Mouse (Mus musculus): ENCODE results near the gene Fam124a. TPM values are rescaled to one million over a fixed set of nuclear protein-coding genes. Genes with fewer than 3 reads are reported as not detected.
A peak's percentile ranks its signal among the peaks of the same experiment; 100 is the strongest.

The Fam124a gene
- polyA plus RNA-seq, 1 experiment, result not detected

GRCm38 (mm10) chr14:62602271-62602670 is 46.7 kb downstream of the Fam124a start:
- H3K27ac ChIP-seq (ENCODE audit: insufficient read depth, low read depth, low read length), result no peak overlapping the region
- 54% methylated on average over 1 of the region's 1 CpGs for WGBS
- TF ChIP-seq CTCF (IDR thresholded peaks at IDR 0.05; ENCODE audit: insufficient read depth, low read depth, low read length), result no peak
- no peak for TF ChIP-seq POLR2A (IDR thresholded peaks at IDR 0.05; ENCODE audit: insufficient read depth, low read depth, low read length)
- H3K4me3 ChIP-seq (ENCODE audit: insufficient read depth, low read depth, low read length), result no peak overlapping the region
- H3K4me1 ChIP-seq (ENCODE audit: control insufficient read depth, insufficient read depth, low read length), result no peaks in the 10 kb centered on the region

GRCm38 (mm10) chr14:62602869-62603268 is 47.3 kb downstream of the Fam124a start:
- no peak overlapping the region for H3K4me3 ChIP-seq (ENCODE audit: insufficient read depth, low read depth, low read length)
- H3K27ac ChIP-seq (ENCODE audit: insufficient read depth, low read depth, low read length), result no peak overlapping the region
- 95% methylated on average over 1 of the region's 1 CpGs for WGBS
- H3K4me1 ChIP-seq (ENCODE audit: control insufficient read depth, insufficient read depth, low read length), result no peaks in the 10 kb centered on the region
- TF ChIP-seq POLR2A (IDR thresholded peaks at IDR 0.05; ENCODE audit: insufficient read depth, low read depth, low read length) (no peak), CTCF (IDR thresholded peaks at IDR 0.05; ENCODE audit: insufficient read depth, low read depth, low read length) (no peak)

- TF ChIP-seq CTCF (IDR thresholded peaks at IDR 0.05; ENCODE audit: insufficient read depth, low read depth, low read length), result no peak
- no peak for TF ChIP-seq POLR2A (IDR thresholded peaks at IDR 0.05; ENCODE audit: insufficient read depth, low read depth, low read length)
- 36% methylated on average over 8 of the region's 8 CpGs for WGBS
- Histone ChIP-seq H3K4me1 (ENCODE audit: control insufficient read depth, insufficient read depth, low read length) (no peaks in the 10 kb centered on the region), H3K4me3 (ENCODE audit: insufficient read depth, low read depth, low read length) (no peak overlapping the region), H3K27ac (ENCODE audit: insufficient read depth, low read depth, low read length) (no peak overlapping the region)
Measured at GRCm38 (mm10) chr14:62607791-62608196, 52.3 kb downstream of the Fam124a start.

GRCm38 (mm10) chr14:62609904-62610303 is 54.4 kb downstream of the Fam124a start:
- no peak overlapping the region for H3K27ac ChIP-seq (ENCODE audit: insufficient read depth, low read depth, low read length)
- 77% methylated on average over 3 of the region's 3 CpGs for WGBS
- TF ChIP-seq POLR2A (IDR thresholded peaks at IDR 0.05; ENCODE audit: insufficient read depth, low read depth, low read length) (no peak), CTCF (IDR thresholded peaks at IDR 0.05; ENCODE audit: insufficient read depth, low read depth, low read length) (no peak)
- no peaks in the 10 kb centered on the region for H3K4me1 ChIP-seq (ENCODE audit: control insufficient read depth, insufficient read depth, low read length)
- H3K4me3 ChIP-seq (ENCODE audit: insufficient read depth, low read depth, low read length), result no peak overlapping the region

GRCm38 (mm10) chr14:62622393-62622792 is 66.9 kb downstream of the Fam124a start:
- peak overlapping the region; percentile 43; the same call in 1 of the 2 replicates for H3K27ac ChIP-seq (ENCODE audit: insufficient read depth, low read depth, low read length)
- 29% methylated on average over 3 of the region's 3 CpGs for WGBS
- peaks cover 8% of the 10 kb centered on the region for H3K4me1 ChIP-seq (ENCODE audit: control insufficient read depth, insufficient read depth, low read length)
- TF ChIP-seq POLR2A (IDR thresholded peaks at IDR 0.05; ENCODE audit: insufficient read depth, low read depth, low read length), result no peak
- no peak overlapping the region for H3K4me3 ChIP-seq (ENCODE audit: insufficient read depth, low read depth, low read length)

- H3K4me3 ChIP-seq (ENCODE audit: insufficient read depth, low read depth, low read length), result no peak overlapping the region
- no peak overlapping the region for H3K27ac ChIP-seq (ENCODE audit: insufficient read depth, low read depth, low read length)
- TF ChIP-seq POLR2A (IDR thresholded peaks at IDR 0.05; ENCODE audit: insufficient read depth, low read depth, low read length) (no peak), CTCF (IDR thresholded peaks at IDR 0.05; ENCODE audit: insufficient read depth, low read depth, low read length) (no peak)
- 91% methylated on average over 5 of the region's 5 CpGs for WGBS
- H3K4me1 ChIP-seq (ENCODE audit: control insufficient read depth, insufficient read depth, low read length), result no peaks in the 10 kb centered on the region
Measured at GRCm38 (mm10) chr14:62627951-62628350, 72.4 kb downstream of the Fam124a start.

- peaks cover 4% of the 10 kb centered on the region for H3K4me1 ChIP-seq (ENCODE audit: control insufficient read depth, insufficient read depth, low read length)
- no peak overlapping the region for H3K4me3 ChIP-seq (ENCODE audit: insufficient read depth, low read depth, low read length)
- TF ChIP-seq POLR2A (IDR thresholded peaks at IDR 0.05; ENCODE audit: insufficient read depth, low read depth, low read length) (no peak), CTCF (IDR thresholded peaks at IDR 0.05; ENCODE audit: insufficient read depth, low read depth, low read length) (no peak)
- 16% methylated on average over 9 of the region's 9 CpGs for WGBS
- H3K27ac ChIP-seq (ENCODE audit: insufficient read depth, low read depth, low read length), result peak overlapping the region; percentile 82
Measured at GRCm38 (mm10) chr14:62637436-62638344, 82.2 kb downstream of the Fam124a start.

GRCm38 (mm10) chr14:62638345-62638702 is 82.8 kb downstream of the Fam124a start:
- Histone ChIP-seq H3K27ac (ENCODE audit: insufficient read depth, low read depth, low read length) (no peak overlapping the region; the same call in 1 of the 2 replicates), H3K4me1 (ENCODE audit: control insufficient read depth, insufficient read depth, low read length) (peaks cover 4% of the 10 kb centered on the region), H3K4me3 (ENCODE audit: insufficient read depth, low read depth, low read length) (no peak overlapping the region)
- TF ChIP-seq CTCF (IDR thresholded peaks at IDR 0.05; ENCODE audit: insufficient read depth, low read depth, low read length) (no peak), POLR2A (IDR thresholded peaks at IDR 0.05; ENCODE audit: insufficient read depth, low read depth, low read length) (no peak)
- 19% methylated on average over 6 of the region's 6 CpGs for WGBS

GRCm38 (mm10) chr14:62639111-62639510 is 83.6 kb downstream of the Fam124a start:
- H3K4me1 ChIP-seq (ENCODE audit: control insufficient read depth, insufficient read depth, low read length), result peaks cover 4% of the 10 kb centered on the region
- no peak for TF ChIP-seq POLR2A (IDR thresholded peaks at IDR 0.05; ENCODE audit: insufficient read depth, low read depth, low read length)
- no peak for TF ChIP-seq CTCF (IDR thresholded peaks at IDR 0.05; ENCODE audit: insufficient read depth, low read depth, low read length)
- H3K27ac ChIP-seq (ENCODE audit: insufficient read depth, low read depth, low read length), result 0 out of 2 replicates have a peak overlapping the region, but pooled peaks have one; percentile 33
- no peak overlapping the region for H3K4me3 ChIP-seq (ENCODE audit: insufficient read depth, low read depth, low read length)
- WGBS, result 51% methylated on average over 6 of the region's 6 CpGs
